ENCODE assay signal across 8 mouse cellular contexts in the genomic region with DNA sequence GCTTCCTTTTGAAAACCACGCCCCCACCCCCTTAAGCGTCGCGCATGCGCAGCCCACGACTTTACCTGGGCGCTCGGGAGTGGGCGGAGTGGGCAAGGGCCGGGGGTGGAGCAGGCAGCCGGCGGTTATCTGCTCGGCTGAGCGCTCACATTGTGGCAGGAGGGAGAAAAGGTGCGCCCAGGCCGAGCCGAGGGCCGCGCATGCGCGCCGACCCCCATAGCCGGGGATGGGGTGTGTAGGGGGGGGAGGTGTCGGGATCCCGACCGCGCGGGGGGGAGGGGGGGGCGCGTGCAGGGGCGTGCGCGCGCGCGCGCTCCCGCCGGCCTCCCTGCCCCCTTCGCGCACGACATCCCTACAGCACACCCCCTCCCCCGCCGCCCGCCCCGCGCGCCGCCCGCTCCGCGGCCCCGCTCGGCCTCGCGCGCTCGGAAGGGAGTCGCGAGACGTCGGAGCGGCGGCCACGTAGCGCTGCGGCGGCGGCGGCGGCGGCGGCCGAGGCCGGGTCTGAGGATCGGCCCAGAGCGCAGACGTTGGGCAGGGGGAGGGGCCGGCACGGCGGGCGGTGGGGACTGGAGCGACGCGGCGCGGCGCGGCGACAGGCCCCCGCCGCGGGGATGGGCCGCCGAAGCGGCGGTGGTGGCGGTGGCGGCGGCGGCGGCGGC. TPM values are rescaled to one million over a fixed set of nuclear protein-coding genes. Genes with fewer than 3 reads are reported as not detected.
DNase-seq lines count a peak whose midpoint lies in the region; ATAC-seq and TF ChIP-seq lines count a peak whose summit lies in the region.

Zfp652 (plus strand) TSS at position 111 of the 662 bp plus-strand sequence.

- ATAC-seq in embryonic facial prominence, embryonic 12.5 days (ENCODE audit: insufficient number of reproducible peaks, insufficient read depth, low FRiP score, low TSS enrichment), result peak; percentile 88
- peak; percentile 91 for ATAC-seq in limb, embryonic 14.5 days (ENCODE audit: low FRiP score, low read depth)
- ATAC-seq in midbrain, postnatal 0 days (ENCODE audit: low FRiP score), result peak; percentile 90

- peak; percentile 79 for DNase-seq in 3134 (ENCODE audit: extremely low read depth, insufficient read length, low spot score)
- peak; percentile 86 for DNase-seq in adrenal gland, postnatal 25 days
- peak; percentile 86 to 91 for DNase-seq in heart, adult 18-20 months
- peak; percentile 93 for DNase-seq in kidney, adult 2 months
- DNase-seq in limb, embryonic 14.5 days (ENCODE audit: low spot score), result peak; percentile 87
- DNase-seq in midbrain, postnatal 0 days (ENCODE audit: low spot score), result peak; percentile 92
- DNase-seq in spleen, postnatal 14 days (ENCODE audit: low spot score in 2 of 2), result peak; percentile 81 to 86

- WGBS in embryonic facial prominence, embryonic 12.5 days, result under 1% methylated on average over 30 of the region's 103 CpGs
- WGBS in kidney, adult 2 months, result 3% methylated on average over 87 of the region's 103 CpGs
- 0% methylated on average over 17 of the region's 103 CpGs for WGBS in limb, embryonic 14.5 days
- 1% methylated on average over 32 of the region's 103 CpGs for WGBS in midbrain, postnatal 0 days

- H3K27me3 ChIP-seq in embryonic facial prominence, embryonic 12.5 days, result no peaks in the 10 kb centered on the region
- H3K27me3 ChIP-seq in kidney, adult 2 months (replicated peaks; ENCODE audit: control insufficient read depth, insufficient read depth, low read length), result no peaks in the 10 kb centered on the region
- H3K27me3 ChIP-seq in limb, embryonic 14.5 days (ENCODE audit: control insufficient read depth, insufficient read depth, low read length), result no peaks in the 10 kb centered on the region
- H3K27me3 ChIP-seq in midbrain, postnatal 0 days (ENCODE audit: insufficient read depth, low read length), result no peaks in the 10 kb centered on the region

- H3K4me2 ChIP-seq in embryonic facial prominence, embryonic 12.5 days (replicated peaks), result peak within 1 kb of the TSS; percentile 94
- H3K4me2 ChIP-seq in limb, embryonic 14.5 days (replicated peaks; ENCODE audit: low read depth, low read length, severe bottlenecking), result peak within 1 kb of the TSS; percentile 90
- peak within 1 kb of the TSS; percentile 84 for H3K4me2 ChIP-seq in midbrain, postnatal 0 days (ENCODE audit: low read depth, low read length, poor library complexity, severe bottlenecking)

- peaks cover 31% of the 10 kb centered on the region for H3K4me1 ChIP-seq in embryonic facial prominence, embryonic 12.5 days
- H3K4me1 ChIP-seq in kidney, adult 2 months (ENCODE audit: control insufficient read depth, insufficient read depth, low read length), result peaks cover 12% of the 10 kb centered on the region; the same call in 1 of the 2 replicates
- peaks cover 23% of the 10 kb centered on the region for H3K4me1 ChIP-seq in limb, embryonic 14.5 days (ENCODE audit: control insufficient read depth, insufficient read depth, low read length)
- H3K4me1 ChIP-seq in midbrain, postnatal 0 days (ENCODE audit: insufficient read depth, low read length), result peaks cover 9% of the 10 kb centered on the region

- TF ChIP-seq CTCF in kidney, adult 2 months (conservative IDR thresholded peaks at IDR 0.05; ENCODE audit: insufficient read depth, insufficient read length, low read depth, low read length), result no peak
- TF ChIP-seq CTCF in midbrain, postnatal 0 days (IDR thresholded peaks at IDR 0.05), result no peak

- no peaks in the 10 kb centered on the region for H3K36me3 ChIP-seq in embryonic facial prominence, embryonic 12.5 days
- no peaks in the 10 kb centered on the region for H3K36me3 ChIP-seq in kidney, adult 2 months (ENCODE audit: control insufficient read depth, insufficient read depth, low read length)
- H3K36me3 ChIP-seq in limb, embryonic 14.5 days (ENCODE audit: control insufficient read depth, insufficient read depth, low read length), result no peaks in the 10 kb centered on the region
- no peaks in the 10 kb centered on the region for H3K36me3 ChIP-seq in midbrain, postnatal 0 days (ENCODE audit: insufficient read depth, low read length)

- H3K4me3 ChIP-seq in embryonic facial prominence, embryonic 12.5 days, result peak within 1 kb of the TSS; percentile 93
- H3K4me3 ChIP-seq in kidney, adult 2 months (ENCODE audit: insufficient read depth, low read depth, low read length), result peak within 1 kb of the TSS; percentile 62
- peak within 1 kb of the TSS; percentile 90 for H3K4me3 ChIP-seq in limb, embryonic 14.5 days (replicated peaks; ENCODE audit: low read length)
- peak within 1 kb of the TSS; percentile 63 for H3K4me3 ChIP-seq in midbrain, postnatal 0 days (ENCODE audit: low read depth, low read length)

- peak within 1 kb of the TSS; percentile 98 for H3K27ac ChIP-seq in embryonic facial prominence, embryonic 12.5 days
- peak within 1 kb of the TSS; percentile 74 for H3K27ac ChIP-seq in kidney, adult 2 months (ENCODE audit: insufficient read depth, low read depth, low read length)
- H3K27ac ChIP-seq in limb, embryonic 14.5 days (replicated peaks; ENCODE audit: low read depth, low read length), result peak within 1 kb of the TSS; percentile 97
- H3K27ac ChIP-seq in midbrain, postnatal 0 days (ENCODE audit: low read depth, low read length), result peak within 1 kb of the TSS; percentile 97

- no peaks in the 10 kb centered on the region for H3K9me3 ChIP-seq in embryonic facial prominence, embryonic 12.5 days
- no peaks in the 10 kb centered on the region for H3K9me3 ChIP-seq in limb, embryonic 14.5 days (ENCODE audit: control insufficient read depth, low read length)
- no peaks in the 10 kb centered on the region for H3K9me3 ChIP-seq in midbrain, postnatal 0 days (ENCODE audit: low read length)

- TF ChIP-seq POLR2A in kidney, adult 2 months (IDR thresholded peaks at IDR 0.05; ENCODE audit: low read depth, low read length), result no peak
- 0 out of 2 replicates have a peak, but pooled peaks have one; percentile 28 for TF ChIP-seq POLR2A in limb, embryonic 14.5 days (IDR thresholded peaks at IDR 0.05; ENCODE audit: borderline replicate concordance, extremely low read depth, insufficient read depth, insufficient read length)

- H3K9ac ChIP-seq in embryonic facial prominence, embryonic 12.5 days, result peak within 1 kb of the TSS; percentile 98
- peak within 1 kb of the TSS; percentile 99 for H3K9ac ChIP-seq in limb, embryonic 14.5 days (ENCODE audit: low read depth, low read length, severe bottlenecking)
- peak within 1 kb of the TSS; percentile 97 for H3K9ac ChIP-seq in midbrain, postnatal 0 days (replicated peaks; ENCODE audit: low read length, poor library complexity, severe bottlenecking)

RNA-seq across cellular contexts. Expression of gene Zfp652, which starts in this region (rescaled TPM):
- total RNA-seq in adrenal gland, postnatal 25 days (2021), result 40.8 and 51.1 TPM in 2 replicates
- 23.7 and 24.5 TPM in 2 replicates for polyA plus RNA-seq in embryonic facial prominence, embryonic 12.5 days (2016; fragmentation: Nextera tagmentation; extraction: Ambion mirVana)
- 10 to 100 TPM; 49.4 to 52.2 TPM for total RNA-seq in heart, adult 18-20 months (2021)
- polyA plus RNA-seq in kidney, adult 2 months (2012; rRNA removed), result 10.9 and 11.4 TPM in 2 replicates
- polyA plus RNA-seq in limb, embryonic 14.5 days (2012; rRNA removed), result 25.3 and 31.2 TPM in 2 replicates
- 13.3 and 13.8 TPM in 2 replicates for polyA plus RNA-seq in limb, embryonic 14.5 days (2014; fragmentation: Nextera tagmentation; extraction: Ambion mirVana)
- 25.3 and 25.7 TPM in 2 replicates for total RNA-seq in midbrain, postnatal 0 days (2014; rRNA removed)
- 12.6 and 13.2 TPM in 2 replicates for polyA plus RNA-seq in midbrain, postnatal 0 days (2015; fragmentation: Nextera tagmentation; extraction: Ambion mirVana)

Comparison
In these comparisons a context has a peak if more than half of its experiments do, and no peak if none do; other contexts are left out.
1. Peak in every context shown above with its lines: DNase-seq, ATAC-seq, H3K4me3 ChIP-seq and H3K27ac ChIP-seq.